Mouse (Mus musculus) forebrain, embryonic 15.5 days (tissue): ENCODE results near the gene Olfr314. TPM values are rescaled to one million over a fixed set of nuclear protein-coding genes. Genes with fewer than 3 reads are reported as not detected.

Source experiments
- polyA plus RNA-seq: library from polyadenylated mRNA; unstranded; fragments of >200 nt; fragmentation: Nextera tagmentation; extraction: Ambion mirVana; gene quantifications from 2 replicates; pipeline ENCODE4 v1.2.1, GENCODE M21; 2015

Olfr314 gene
- polyA plus RNA-seq, 1 experiment from 2014 or later: not detected

Other genes starting within 250 kb of the Olfr314 start
- not detected in 2 replicates for gene Olfr330, start 248.1 kb upstream of the Olfr314 start, polyA plus RNA-seq
- not detected in 2 replicates for gene Olfr329-ps, start 236.5 kb upstream of the Olfr314 start, polyA plus RNA-seq
- 0.10 TPM in 1 of 2 replicates, not detected in the other for gene Olfr328, start 227.3 kb upstream of the Olfr314 start, polyA plus RNA-seq
- not detected in 2 replicates for gene Olfr224, start 212.4 kb upstream of the Olfr314 start, polyA plus RNA-seq
- gene Olfr325, start 205.2 kb upstream of the Olfr314 start, polyA plus RNA-seq: not detected in 2 replicates
- gene Olfr324, start 187.8 kb upstream of the Olfr314 start, polyA plus RNA-seq: not detected in 2 replicates
- not detected in 2 replicates for gene 2210407C18Rik, start 166.9 kb upstream of the Olfr314 start, polyA plus RNA-seq
- gene Olfr323, start 152.5 kb upstream of the Olfr314 start, polyA plus RNA-seq: not detected in 2 replicates
- not detected in 2 replicates for gene Trim58, start 142.5 kb upstream of the Olfr314 start, polyA plus RNA-seq
- not detected in 2 replicates for gene Olfr322, start 124.2 kb upstream of the Olfr314 start, polyA plus RNA-seq
- gene Olfr320, start 101.9 kb upstream of the Olfr314 start, polyA plus RNA-seq: not detected in 2 replicates
- gene Olfr319, start 83.8 kb upstream of the Olfr314 start, polyA plus RNA-seq: 0.19 TPM in 1 of 2 replicates, not detected in the other
- gene Olfr318, start 58.9 kb upstream of the Olfr314 start, polyA plus RNA-seq: not detected in 2 replicates
- gene Olfr317, start 43.7 kb upstream of the Olfr314 start, polyA plus RNA-seq: 0.06 and 0.10 TPM in 2 replicates
- gene Olfr316, start 30.2 kb upstream of the Olfr314 start, polyA plus RNA-seq: 0.08 TPM in 1 of 2 replicates, not detected in the other
- gene Olfr315, start 9.8 kb upstream of the Olfr314 start, polyA plus RNA-seq: not detected in 2 replicates
- 4.9 and 8.4 TPM in 2 replicates for gene Fam183b, start 19.0 kb downstream of the Olfr314 start, polyA plus RNA-seq
- gene Olfr313, start 32.0 kb downstream of the Olfr314 start, polyA plus RNA-seq: not detected in 2 replicates
- not detected in 2 replicates for gene Olfr312, start 46.3 kb downstream of the Olfr314 start, polyA plus RNA-seq
- gene Olfr311, start 56.3 kb downstream of the Olfr314 start, polyA plus RNA-seq: not detected in 2 replicates
- gene Gm12258, start 64.2 kb downstream of the Olfr314 start, polyA plus RNA-seq: 22.9 TPM in 2 replicates
- 11.5 and 11.6 TPM in 2 replicates for gene 2810021J22Rik, start 84.3 kb downstream of the Olfr314 start, polyA plus RNA-seq
- 5.9 and 7.0 TPM in 2 replicates for gene Zfp39, start 121.3 kb downstream of the Olfr314 start, polyA plus RNA-seq
- gene Btnl10, start 135.0 kb downstream of the Olfr314 start, polyA plus RNA-seq: not detected in 2 replicates
- 508 and 517 TPM in 2 replicates for gene Rnf187, start 156.0 kb downstream of the Olfr314 start, polyA plus RNA-seq
- 355 and 373 TPM in 2 replicates for gene Hist3h2ba, start 166.0 kb downstream of the Olfr314 start, polyA plus RNA-seq
- gene Hist3h2a, start 171.7 kb downstream of the Olfr314 start, polyA plus RNA-seq: 155 and 160 TPM in 2 replicates
- 1.9 and 2.7 TPM in 2 replicates for gene Trim17, start 171.7 kb downstream of the Olfr314 start, polyA plus RNA-seq
- gene Trim11, start 195.1 kb downstream of the Olfr314 start, polyA plus RNA-seq: 22.6 and 24.8 TPM in 2 replicates